Mouse (Mus musculus): Measurements from ENCODE around the gene Tyrp1.

Gene Tyrp1

DNA sequence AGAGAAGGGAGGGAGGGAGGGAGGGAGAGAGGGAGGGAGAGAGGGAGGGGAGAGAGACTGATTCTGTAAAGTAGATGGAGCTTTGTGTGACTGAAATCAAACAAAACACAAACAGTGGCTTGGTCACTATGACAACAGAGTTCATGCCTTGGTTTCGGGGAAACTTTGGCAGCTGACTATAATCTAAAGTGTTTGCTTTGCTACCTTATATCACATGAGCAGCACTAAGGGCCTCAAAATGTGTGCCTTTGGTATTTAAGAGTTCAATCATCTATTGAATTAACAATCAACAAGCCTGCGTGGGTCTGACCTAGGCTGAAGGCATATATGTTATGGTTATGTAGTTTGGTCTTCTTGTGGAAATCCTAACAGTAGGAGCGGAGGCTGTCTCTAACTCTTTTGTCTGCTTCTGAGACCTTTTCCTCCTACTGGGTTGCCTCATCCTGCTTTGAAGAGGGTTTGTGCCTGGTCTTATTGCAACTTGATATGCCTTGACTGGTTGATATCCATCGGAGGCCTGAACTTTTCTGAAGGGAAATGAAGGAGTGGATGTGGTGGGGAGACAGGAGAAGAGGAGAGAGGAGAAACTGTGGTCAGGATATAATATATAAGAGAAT lies 61.5 kb downstream of the Tyrp1 start:
- no peak for DNase-seq

All from cerebellum, postnatal 10 days (tissue).